Mouse (Mus musculus) erythroblast, embryonic 14.5 days (primary cell): ENCODE measurements around the gene Fam208a. TPM values are rescaled to one million over a fixed set of nuclear protein-coding genes. Genes with fewer than 3 reads are reported as not detected.

ENCODE experiments used
- H3K27me3 ChIP-seq: 2 replicates; pipeline ENCODE4 v1.6.1; 2012; ENCODE audit warnings: inconsistent platforms; ENCODE audit not compliant: control insufficient read depth
- H3K36me3 ChIP-seq: 2 replicates; pipeline ENCODE4 v1.6.1; 2012; ENCODE audit warnings: mild to moderate bottlenecking, inconsistent platforms; ENCODE audit not compliant: control insufficient read depth
- H3K4me1 ChIP-seq: 2 replicates; pipeline ENCODE4 v1.6.1; 2012; ENCODE audit warnings: inconsistent platforms; ENCODE audit not compliant: control insufficient read depth
- H3K4me3 ChIP-seq: replicated peaks from 2 replicates; pipeline ENCODE3; 2012; ENCODE audit warnings: moderate library complexity, mild to moderate bottlenecking, inconsistent platforms
- H3K9me3 ChIP-seq: 2 replicates; pipeline ENCODE4 v1.6.1; 2012; ENCODE audit warnings: low read length, inconsistent platforms, mixed read lengths; ENCODE audit not compliant: control insufficient read depth
- GATA1 ChIP-seq: IDR thresholded peaks from 2 replicates; pipeline ENCODE4 v1.6.1; 2012; ENCODE audit warnings: low read length, inconsistent platforms, mixed read lengths
- TAL1 ChIP-seq: IDR thresholded peaks from 3 replicates; pipeline ENCODE4 v1.6.1; 2012; ENCODE audit warnings: low read length, inconsistent platforms, mixed read lengths
- polyA plus RNA-seq: library from polyadenylated mRNA; stranded (reverse); fragments of >175 nt; gene quantifications from 2 replicates; pipeline ENCODE4 v1.2.3, GENCODE M21; 2012

The Fam208a gene
- polyA plus RNA-seq, 1 experiment = 0.09 TPM

GRCm38 (mm10) chr14:27432064-27432463 is 3.4 kb downstream of the Fam208a start:
- TF ChIP-seq TAL1 (no peak), GATA1 (no peak)
- Histone ChIP-seq H3K27me3 (peaks cover 5% of the 10 kb centered on the region; the same call in 1 of the 2 replicates), H3K36me3 (peaks cover 60% of the 10 kb centered on the region), H3K4me3 (no peak overlapping the region), H3K4me1 (peaks cover 33% of the 10 kb centered on the region), H3K9me3 (peaks cover 10% of the 10 kb centered on the region)

DNA sequence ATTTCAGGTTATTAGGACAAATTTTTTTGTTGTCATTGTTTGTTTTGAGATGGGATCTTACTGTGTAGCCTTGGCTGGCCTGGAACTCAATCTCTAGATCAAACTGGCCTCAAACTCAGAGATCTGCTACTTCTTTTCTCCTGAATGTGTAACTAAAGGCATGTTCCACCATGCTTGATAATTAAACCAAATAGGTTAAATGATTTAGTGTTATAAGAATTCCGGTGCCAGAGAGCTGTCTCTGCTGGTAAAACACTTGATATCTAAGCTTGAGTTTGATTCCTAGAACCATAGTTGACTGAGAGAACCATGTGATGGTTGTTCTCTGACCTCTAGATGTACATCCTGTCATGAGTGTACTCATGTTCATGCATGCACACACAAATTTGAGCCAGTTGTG is 7.5 kb downstream of the Fam208a start:
- Histone ChIP-seq H3K4me1 (peaks cover 11% of the 10 kb centered on the region), H3K27me3 (no peaks in the 10 kb centered on the region), H3K36me3 (peaks cover 73% of the 10 kb centered on the region), H3K4me3 (no peak overlapping the region), H3K9me3 (no peaks in the 10 kb centered on the region)
- TF ChIP-seq TAL1 = no peak
- TF ChIP-seq GATA1 = no peak

DNA sequence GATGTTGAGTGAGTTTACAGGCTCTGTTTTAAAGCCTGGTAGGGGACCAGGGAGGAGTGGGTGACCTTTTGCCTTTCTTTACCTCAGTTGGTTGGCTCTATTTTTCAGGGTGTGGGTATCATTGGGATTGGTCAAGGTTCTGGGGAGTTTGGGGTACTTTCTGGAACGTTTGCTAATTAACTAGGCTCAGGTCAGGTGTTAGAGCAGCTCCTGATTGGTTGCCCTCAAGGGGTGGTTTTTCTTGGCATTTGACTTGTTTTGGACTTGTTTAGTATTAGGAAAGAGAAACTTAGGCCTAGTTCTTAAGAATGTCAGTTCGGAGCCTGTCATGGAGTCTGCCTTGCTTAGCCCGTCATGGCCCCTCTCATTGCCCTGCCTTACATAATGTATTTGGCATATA is 8.2 kb downstream of the Fam208a start:
- H3K27me3 ChIP-seq = no peaks in the 10 kb centered on the region
- H3K36me3 ChIP-seq = peaks cover 71% of the 10 kb centered on the region
- peaks cover 6% of the 10 kb centered on the region for H3K4me1 ChIP-seq
- H3K9me3 ChIP-seq = no peaks in the 10 kb centered on the region
- H3K4me3 ChIP-seq = no peak overlapping the region
- TF ChIP-seq GATA1 (no peak), TAL1 (no peak)

- Histone ChIP-seq H3K36me3 (peaks cover 71% of the 10 kb centered on the region), H3K27me3 (no peaks in the 10 kb centered on the region), H3K4me1 (no peaks in the 10 kb centered on the region), H3K4me3 (no peak overlapping the region), H3K9me3 (no peaks in the 10 kb centered on the region)
- TF ChIP-seq GATA1 = no peak
- no peak for TF ChIP-seq TAL1
Observed at GRCm38 (mm10) chr14:27440921-27441320, 12.3 kb downstream of the Fam208a start.

DNA sequence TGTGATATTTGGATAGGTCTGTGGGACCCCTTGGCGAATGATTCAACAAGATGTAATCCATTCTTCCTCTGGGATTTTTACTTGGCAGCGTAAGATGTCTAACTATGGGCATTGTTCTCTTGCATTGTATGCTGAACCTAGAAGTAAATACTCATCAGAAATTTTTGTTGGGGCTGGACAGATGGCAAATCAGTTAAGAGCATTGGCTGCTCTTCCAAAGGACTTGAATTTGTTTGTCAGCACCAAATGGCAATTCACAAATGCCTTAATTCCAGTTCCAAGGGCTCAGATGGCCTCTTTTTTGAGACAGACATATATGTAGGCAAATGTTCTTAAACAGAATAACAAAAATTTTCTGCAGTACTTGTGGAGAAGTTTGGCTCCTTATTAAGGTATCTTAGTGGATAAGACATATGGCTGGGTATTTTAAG is 16.2 kb downstream of the Fam208a start:
- Histone ChIP-seq H3K9me3 (no peaks in the 10 kb centered on the region), H3K36me3 (peaks cover 84% of the 10 kb centered on the region)

DNA sequence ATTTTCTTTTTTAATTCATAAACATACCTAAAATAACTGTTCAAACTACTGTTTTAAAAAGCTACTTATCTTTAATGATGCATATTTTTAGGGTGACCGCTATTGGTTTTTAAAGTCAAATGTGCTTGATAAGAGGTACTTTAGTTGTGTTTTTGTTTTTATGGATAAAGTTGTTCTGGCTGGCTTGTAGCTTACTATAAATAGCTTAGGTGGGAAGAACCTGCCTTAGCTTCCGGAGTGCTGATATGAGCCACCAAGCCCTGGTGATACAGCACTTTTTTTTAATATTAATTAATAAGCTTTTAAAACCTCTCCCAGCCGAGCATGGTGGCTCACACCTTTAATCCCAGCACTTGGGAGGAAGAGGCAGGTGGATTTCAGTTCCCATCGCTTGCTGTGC is 18.3 kb downstream of the Fam208a start:
- Histone ChIP-seq H3K4me3 (no peak overlapping the region), H3K9me3 (no peaks in the 10 kb centered on the region), H3K36me3 (peaks cover 83% of the 10 kb centered on the region), H3K4me1 (no peaks in the 10 kb centered on the region), H3K27me3 (no peaks in the 10 kb centered on the region)
- TF ChIP-seq TAL1 (no peak), GATA1 (no peak)

More for the DNA sequence above, 16.2 kb downstream of the Fam208a start:
- H3K4me3 ChIP-seq = no peak overlapping the region
- no peaks in the 10 kb centered on the region for H3K27me3 ChIP-seq
- H3K4me1 ChIP-seq = no peaks in the 10 kb centered on the region
- TF ChIP-seq TAL1 (no peak), GATA1 (no peak)

- Histone ChIP-seq H3K36me3 (peaks cover 79% of the 10 kb centered on the region), H3K4me1 (peaks cover 5% of the 10 kb centered on the region), H3K27me3 (no peaks in the 10 kb centered on the region), H3K4me3 (no peak overlapping the region), H3K9me3 (no peaks in the 10 kb centered on the region)
- TF ChIP-seq TAL1 (no peak), GATA1 (no peak)
Observed at GRCm38 (mm10) chr14:27491399-27491798, 62.8 kb downstream of the Fam208a start.

- Histone ChIP-seq H3K36me3 (peaks cover 67% of the 10 kb centered on the region), H3K4me1 (peaks cover 5% of the 10 kb centered on the region), H3K27me3 (no peaks in the 10 kb centered on the region), H3K4me3 (no peak overlapping the region), H3K9me3 (no peaks in the 10 kb centered on the region)
- TF ChIP-seq TAL1 (no peak), GATA1 (no peak)
Observed at GRCm38 (mm10) chr14:27493516-27493915, 64.9 kb downstream of the Fam208a start.

DNA sequence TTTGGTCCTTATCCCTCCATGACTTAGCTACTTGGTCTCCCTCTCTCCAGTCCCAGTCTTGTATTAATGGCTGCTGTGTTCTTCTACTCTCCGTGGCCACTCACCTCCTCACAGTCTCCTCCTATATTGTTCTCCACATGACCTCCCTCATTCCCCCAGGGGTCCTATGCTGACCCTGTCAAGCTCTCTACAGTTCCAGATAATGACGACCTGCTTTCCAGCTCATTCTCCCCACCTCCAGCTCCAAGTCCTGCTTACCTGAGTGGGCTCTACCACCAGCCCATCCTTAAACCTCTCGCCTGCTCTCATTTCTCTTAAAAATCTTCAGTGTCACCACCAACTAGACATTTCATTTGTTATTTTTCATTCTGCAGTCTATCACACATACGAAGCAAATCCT is 72.5 kb downstream of the Fam208a start:
- no peak overlapping the region for H3K4me3 ChIP-seq
- no peaks in the 10 kb centered on the region for H3K9me3 ChIP-seq
- TF ChIP-seq GATA1 (no peak), TAL1 (no peak)
- no peaks in the 10 kb centered on the region for H3K4me1 ChIP-seq
- no peaks in the 10 kb centered on the region for H3K27me3 ChIP-seq
- H3K36me3 ChIP-seq = peaks cover 16% of the 10 kb centered on the region
